Mouse (Mus musculus) embryo, embryonic 9.5 days (tissue): ENCODE measurements around the gene Ahcyl2.
"Not testable (repeated sequence)": the region's sequence is repeated elsewhere in the genome, so short reads cannot be mapped to it uniquely, and the experiment has no call there.

Experiments used
- DNase-seq: peaks from one replicate; pipeline ENCODE4 v3.0.0-alpha.2; 2017; ENCODE audit errors: extremely low spot score

Gene Ahcyl2

GRCm38 (mm10) chr6:29815060-29815459 lies 47.2 kb downstream of the Ahcyl2 start:
- DNase-seq = no peak

GRCm38 (mm10) chr6:29815634-29816033 lies 47.8 kb downstream of the Ahcyl2 start:
- no peak for DNase-seq

- DNase-seq = not testable (repeated sequence)
Measured at GRCm38 (mm10) chr6:29816371-29816770, 48.6 kb downstream of the Ahcyl2 start.

- DNase-seq = peak; percentile 23
Measured at GRCm38 (mm10) chr6:29819309-29819708, 51.5 kb downstream of the Ahcyl2 start.

GRCm38 (mm10) chr6:29820314-29820713 lies 52.5 kb downstream of the Ahcyl2 start:
- DNase-seq = no peak

DNA sequence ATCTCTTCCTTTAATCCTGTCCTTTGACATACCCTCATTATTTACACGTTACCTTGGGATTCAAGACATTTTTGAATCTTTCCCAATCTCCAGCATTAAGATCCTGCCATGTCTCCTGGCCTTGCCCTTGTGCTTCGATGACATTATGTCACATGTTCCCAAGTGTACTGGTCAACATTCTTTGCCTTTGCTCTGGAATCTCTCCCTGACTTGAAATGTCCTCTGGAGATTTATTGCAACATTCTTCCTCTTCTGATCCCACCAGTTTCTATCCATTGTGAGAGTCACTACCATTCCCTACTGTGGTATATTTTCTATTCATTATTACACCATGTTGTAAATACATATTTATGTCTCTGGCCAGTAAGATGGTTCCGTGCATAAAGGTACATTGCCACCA lies 53.1 kb downstream of the Ahcyl2 start:
- DNase-seq = no peak

- DNase-seq = no peak
Measured at GRCm38 (mm10) chr6:29821770-29822169, 54.0 kb downstream of the Ahcyl2 start.

DNA sequence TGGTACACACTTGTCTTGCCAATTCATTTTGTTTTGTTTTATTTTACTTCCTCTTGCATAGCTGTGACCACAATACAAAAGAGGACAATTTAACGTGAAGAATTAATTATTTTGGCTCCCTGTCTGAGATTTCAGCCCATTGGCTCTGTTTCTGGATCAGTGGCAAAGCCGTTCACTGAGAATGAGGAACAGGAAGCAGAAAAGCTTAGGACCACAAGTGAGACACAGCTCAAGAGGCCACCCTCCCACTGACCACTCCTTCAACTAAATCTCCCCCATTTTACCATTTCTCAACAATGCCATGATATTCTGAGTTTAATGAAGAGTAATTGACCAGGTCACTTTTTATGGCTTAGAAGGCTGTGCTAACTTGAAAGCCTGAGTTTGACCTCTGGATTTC lies 57.5 kb downstream of the Ahcyl2 start:
- no peak for DNase-seq

DNA sequence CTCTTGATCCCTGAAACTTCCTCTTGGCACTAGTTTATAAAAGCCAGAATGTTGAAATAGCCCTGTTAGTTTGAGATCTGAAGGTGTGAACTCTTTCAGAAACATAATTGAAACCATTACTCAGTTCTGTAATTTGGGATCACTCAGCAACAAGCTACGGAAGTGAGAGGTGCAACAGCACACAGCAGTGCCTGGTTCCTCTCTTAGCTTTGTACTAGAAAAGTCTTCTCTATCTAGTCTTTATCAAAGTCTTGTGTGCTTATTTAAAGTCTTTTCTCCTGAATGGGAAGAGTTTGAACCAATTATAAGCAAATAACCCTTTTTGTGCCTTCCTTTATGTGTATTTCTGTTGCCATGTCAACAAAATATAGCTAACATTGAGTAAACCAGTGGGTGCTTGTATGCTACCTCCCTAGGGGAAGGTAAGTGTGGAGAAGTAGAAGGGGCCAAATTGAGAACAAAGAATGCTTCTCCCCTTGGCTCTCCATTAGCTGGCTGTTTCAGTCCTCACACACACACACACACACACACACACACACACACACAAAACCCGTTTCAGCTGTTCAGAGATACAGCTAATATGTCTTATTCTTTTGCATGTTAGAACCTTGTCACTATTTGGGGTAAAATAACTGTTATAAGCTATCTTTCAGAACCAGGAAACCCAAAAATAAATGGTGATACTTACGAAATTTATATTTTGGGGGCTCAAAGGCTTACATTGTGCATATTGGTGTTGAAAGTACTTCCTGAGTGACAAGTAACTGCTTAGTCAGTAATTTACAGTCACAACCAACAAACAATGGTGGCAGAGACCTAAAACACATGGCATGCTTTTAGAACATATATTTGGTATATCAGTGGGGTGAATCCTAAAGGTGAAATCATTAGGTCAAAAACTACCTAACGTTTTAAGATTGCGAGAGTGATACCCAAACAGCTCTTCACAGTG lies 59.8 kb downstream of the Ahcyl2 start:
- DNase-seq = no peak

DNA sequence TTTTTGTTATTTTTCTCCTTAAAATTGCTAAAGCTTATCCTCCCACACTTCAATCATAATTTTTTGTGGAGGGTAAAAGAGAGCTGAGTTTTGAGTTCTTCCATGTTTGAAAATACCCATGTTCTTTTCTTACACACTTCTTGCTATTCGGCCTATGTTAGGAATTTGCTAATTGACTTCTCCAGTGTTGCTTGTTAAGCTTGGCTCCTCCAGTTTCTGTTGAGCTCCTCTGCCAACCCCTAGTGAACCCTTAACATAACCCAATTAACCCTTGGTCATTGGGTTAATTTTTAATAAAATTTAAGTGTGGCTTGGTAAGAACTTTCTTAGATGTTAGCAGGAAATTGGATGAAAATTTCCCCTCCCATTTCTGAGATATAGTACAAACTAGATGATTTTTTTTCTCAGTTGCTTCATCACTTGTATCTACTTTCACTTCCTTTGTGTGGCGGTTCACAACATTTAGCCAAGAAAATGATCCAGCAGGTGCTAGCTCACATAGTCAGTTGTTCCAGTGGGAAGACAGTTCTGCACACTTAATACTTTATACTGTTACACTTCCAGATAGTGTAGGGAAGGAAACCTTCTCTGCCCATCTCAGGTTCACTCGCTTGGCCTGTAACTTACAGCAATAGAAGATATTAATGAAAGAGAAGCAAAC lies 60.9 kb downstream of the Ahcyl2 start:
- DNase-seq = no peak

- DNase-seq = no peak
Measured at GRCm38 (mm10) chr6:29832356-29832755, 64.5 kb downstream of the Ahcyl2 start.

DNA sequence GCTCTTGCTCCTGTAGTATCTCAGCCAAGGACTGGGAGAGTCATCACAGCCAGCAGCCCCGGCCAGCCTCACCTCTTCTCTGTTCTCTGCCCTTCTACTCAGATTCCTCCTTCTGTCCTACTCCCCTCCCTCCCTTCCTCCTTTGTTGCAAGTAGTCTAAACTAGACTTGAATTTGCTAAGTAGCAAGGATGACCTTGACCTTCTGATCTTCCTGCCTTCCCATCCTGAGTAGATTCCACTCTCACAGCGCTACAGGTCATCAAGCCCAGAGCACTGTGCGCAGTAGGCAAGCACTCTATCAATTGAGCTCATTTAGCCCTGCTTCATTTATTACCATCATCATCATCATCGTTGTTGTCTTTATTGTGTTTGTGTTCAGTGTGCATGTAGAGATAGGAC lies 65.3 kb downstream of the Ahcyl2 start:
- no peak for DNase-seq

DNA sequence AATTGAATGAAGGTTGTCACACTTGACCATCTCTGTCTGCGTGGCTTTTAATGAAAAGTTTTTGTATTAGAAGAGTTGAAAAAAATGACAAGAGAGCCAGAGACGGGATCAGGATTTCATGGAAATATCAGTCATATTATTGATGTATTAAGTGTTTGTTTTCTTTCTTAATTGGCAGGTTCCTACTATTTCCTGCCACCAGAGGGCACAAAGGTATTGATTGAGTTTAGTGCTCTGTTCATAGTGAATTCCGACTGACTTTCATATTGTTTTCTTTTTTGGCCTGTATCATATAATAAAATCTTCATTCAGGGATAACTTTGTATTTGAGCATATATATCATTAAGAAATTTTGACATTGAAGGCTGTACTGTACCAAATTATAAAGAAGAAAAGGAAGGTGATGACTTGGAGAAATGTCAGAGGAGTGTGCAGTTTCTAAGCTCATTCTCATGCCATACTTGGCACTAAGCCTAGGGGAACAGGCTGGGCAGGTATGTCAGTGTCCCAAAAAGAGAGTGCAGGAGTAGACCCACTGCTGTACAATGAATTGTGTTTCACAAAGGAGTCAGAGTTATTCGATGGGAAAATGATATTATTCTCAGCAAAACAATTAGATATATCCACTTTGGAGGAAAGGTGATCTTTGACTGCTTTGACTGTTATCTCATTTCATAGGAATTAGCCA lies 65.9 kb downstream of the Ahcyl2 start:
- no peak for DNase-seq

DNA sequence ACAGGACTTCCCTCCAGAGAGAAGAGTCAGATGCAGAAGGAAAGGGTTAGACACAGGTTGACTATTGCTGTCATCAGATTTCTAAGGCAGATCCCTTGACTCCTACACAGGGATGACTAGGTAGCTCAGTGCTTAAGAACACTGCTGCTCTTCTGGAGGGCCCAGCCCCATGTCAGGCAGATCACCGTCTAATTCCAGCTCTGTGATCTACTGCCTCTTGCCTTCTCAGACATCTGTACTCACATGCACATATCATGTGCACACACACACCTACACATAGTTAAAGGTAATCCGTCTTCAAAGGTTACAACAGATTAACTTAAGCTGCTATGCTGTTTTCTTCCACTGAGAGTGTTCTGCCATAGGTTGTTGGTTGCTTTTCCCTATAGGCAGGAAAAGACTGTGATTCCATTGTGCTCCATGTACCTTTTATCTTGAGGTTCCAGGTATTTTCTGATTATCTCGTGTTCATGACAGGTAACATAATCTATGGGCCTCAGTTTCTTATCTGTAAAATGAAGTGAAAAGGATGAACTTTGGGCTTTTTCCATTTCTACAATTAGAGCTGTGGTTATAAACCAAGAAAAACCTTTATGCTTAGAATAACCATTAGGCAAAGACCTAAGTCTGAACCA lies 67.8 kb downstream of the Ahcyl2 start:
- DNase-seq = no peak

GRCm38 (mm10) chr6:29837579-29837978 lies 69.8 kb downstream of the Ahcyl2 start:
- no peak for DNase-seq

- DNase-seq = no peak
Measured at GRCm38 (mm10) chr6:29838531-29838930, 70.7 kb downstream of the Ahcyl2 start.

- DNase-seq = no peak
Measured at GRCm38 (mm10) chr6:29840008-29840407, 72.2 kb downstream of the Ahcyl2 start.

DNA sequence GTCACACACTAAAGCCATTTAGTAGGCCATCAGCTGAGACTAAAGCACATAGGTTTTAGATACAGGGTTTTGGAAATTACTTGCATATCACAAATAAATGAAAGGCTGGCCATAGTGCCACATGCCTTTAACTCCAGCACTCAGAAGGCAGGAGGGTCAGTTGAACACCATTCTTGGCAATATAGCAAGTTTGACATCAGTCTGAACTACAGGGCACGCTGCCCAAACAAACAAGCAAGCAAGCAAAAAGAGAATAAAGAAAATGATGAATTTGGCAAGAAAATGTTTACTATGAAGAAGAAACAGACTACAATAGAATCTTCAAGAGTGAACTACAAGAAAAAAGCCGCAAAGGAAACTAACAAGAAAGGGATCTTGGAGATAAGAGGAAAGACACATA lies 73.7 kb downstream of the Ahcyl2 start:
- no peak for DNase-seq

DNA sequence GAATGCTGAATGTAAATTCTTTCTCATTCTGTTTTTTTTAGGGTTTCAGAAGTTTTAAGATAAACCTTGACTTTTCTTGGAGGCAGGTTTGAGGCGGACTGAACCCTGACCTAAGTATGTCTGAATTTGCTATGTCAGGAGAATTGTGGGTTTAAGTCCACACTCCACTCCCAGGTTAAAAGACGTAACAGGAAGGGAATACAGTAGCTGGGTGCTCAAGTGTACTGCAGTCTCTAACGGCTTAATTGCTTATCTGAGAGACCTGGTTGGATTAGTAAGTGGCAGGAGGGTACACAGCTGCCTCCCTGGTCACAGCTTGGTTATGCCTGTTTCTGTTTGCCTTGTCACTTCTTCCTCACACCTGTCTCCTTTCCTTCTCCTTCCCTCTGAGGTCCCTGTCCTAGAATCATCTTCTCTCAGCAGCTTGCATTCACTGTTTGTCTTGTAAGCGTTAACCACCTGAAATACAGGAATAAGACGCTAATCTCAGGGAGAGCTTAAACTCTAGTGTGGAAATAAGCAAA lies 79.9 kb downstream of the Ahcyl2 start:
- DNase-seq = no peak

- no peak for DNase-seq
Measured at GRCm38 (mm10) chr6:29848808-29849207, 81.0 kb downstream of the Ahcyl2 start.

DNA sequence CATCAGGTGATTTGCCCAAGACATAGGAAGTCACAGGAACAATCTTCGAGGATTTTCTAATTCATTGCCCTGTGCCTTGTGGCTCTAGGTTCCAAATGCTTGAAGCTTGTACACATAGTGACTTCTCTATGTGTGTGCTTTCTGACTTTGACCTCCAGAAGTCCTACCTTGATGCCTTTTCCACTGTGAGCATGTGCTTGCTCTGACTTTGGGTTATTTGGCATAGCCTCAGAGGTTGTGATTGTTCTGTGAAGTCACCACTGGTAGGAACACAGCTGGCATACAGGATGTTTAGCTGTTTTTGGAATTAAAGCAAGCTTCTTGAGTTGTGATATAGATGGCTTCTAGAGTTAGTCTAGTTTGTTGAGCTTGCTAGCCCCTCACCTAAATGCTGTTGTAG lies 82.3 kb downstream of the Ahcyl2 start:
- DNase-seq = no peak

DNA sequence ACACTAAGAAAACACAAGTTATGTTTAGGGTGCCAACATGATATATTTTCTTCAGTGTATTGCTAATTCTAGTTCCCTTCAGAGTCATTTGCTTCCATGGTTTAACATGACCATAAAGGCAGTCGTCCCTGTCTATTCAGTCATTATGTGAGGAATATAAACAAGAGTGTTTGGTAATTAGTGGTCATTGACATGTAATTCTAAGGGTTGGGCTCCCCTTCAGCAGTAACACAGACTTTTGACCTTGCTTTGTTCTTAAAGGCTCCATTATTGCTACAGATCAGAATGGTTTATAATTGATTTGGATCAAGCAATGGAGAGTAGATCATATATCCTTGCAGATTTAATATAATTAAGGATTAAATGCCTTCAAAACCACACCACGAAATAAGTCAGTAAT lies 82.9 kb downstream of the Ahcyl2 start:
- DNase-seq = no peak
